Mouse (Mus musculus): ENCODE measurements at regions not wholly inside any gene's neighbourhood (a gene's known extent, or its start where the extent isn't known, plus 50 kb on each side); places are given as distances from the start of the nearest gene placed in this dataset.

GRCm38 (mm10) chr2:45747263-45748236, 630.4 kb upstream of the Zeb2 start:
- DNase-seq: no peak

- no peak for DNase-seq
Measured at GRCm38 (mm10) chr2:45746606-45747005, 629.4 kb upstream of the Zeb2 start.

- DNase-seq: no peak
Measured at GRCm38 (mm10) chr2:45736278-45736677, 619.1 kb upstream of the Zeb2 start.

- no peak for DNase-seq
Measured at GRCm38 (mm10) chr2:45713997-45714396, 596.8 kb upstream of the Zeb2 start.

GRCm38 (mm10) chr2:45707026-45707425, 589.8 kb upstream of the Zeb2 start:
- DNase-seq: no peak

- DNase-seq: no peak
Measured at GRCm38 (mm10) chr2:45702511-45702910, 585.3 kb upstream of the Zeb2 start.

- no peak for DNase-seq
Measured at GRCm38 (mm10) chr2:45700578-45700977, 583.4 kb upstream of the Zeb2 start.

- no peak for DNase-seq
Measured at GRCm38 (mm10) chr2:45693291-45694020, 576.3 kb upstream of the Zeb2 start.

GRCm38 (mm10) chr2:45692819-45693218, 575.6 kb upstream of the Zeb2 start:
- DNase-seq: no peak

GRCm38 (mm10) chr2:45688996-45689395, 571.8 kb upstream of the Zeb2 start:
- DNase-seq: no peak

GRCm38 (mm10) chr2:45681251-45681650, 564.1 kb upstream of the Zeb2 start:
- DNase-seq: no peak

- no peak for DNase-seq
Measured at GRCm38 (mm10) chr2:45679101-45679895, 562.1 kb upstream of the Zeb2 start.

GRCm38 (mm10) chr2:45678685-45679084, 561.5 kb upstream of the Zeb2 start:
- DNase-seq: no peak

- no peak for DNase-seq
Measured at GRCm38 (mm10) chr2:45675776-45676175, 558.6 kb upstream of the Zeb2 start.

- no peak for DNase-seq
Measured at GRCm38 (mm10) chr2:45656011-45656410, 538.8 kb upstream of the Zeb2 start.

GRCm38 (mm10) chr2:45654693-45655092, 537.5 kb upstream of the Zeb2 start:
- no peak for DNase-seq

- no peak for DNase-seq
Measured at GRCm38 (mm10) chr2:45652977-45653376, 535.8 kb upstream of the Zeb2 start.

- DNase-seq: no peak
Measured at GRCm38 (mm10) chr2:45650271-45650985, 533.2 kb upstream of the Zeb2 start.

- DNase-seq: no peak
Measured at GRCm38 (mm10) chr2:45647846-45648245, 530.7 kb upstream of the Zeb2 start.

GRCm38 (mm10) chr2:45630081-45630480, 512.9 kb upstream of the Zeb2 start:
- DNase-seq: no peak

GRCm38 (mm10) chr2:45629616-45630015, 512.4 kb upstream of the Zeb2 start:
- no peak for DNase-seq

GRCm38 (mm10) chr2:45623056-45623455, 505.9 kb upstream of the Zeb2 start:
- no peak for DNase-seq
